Mouse (Mus musculus) heart, postnatal 0 days (tissue): ENCODE data around the gene Bcdin3d.

ENCODE experiments used
- CTCF ChIP-seq: IDR thresholded peaks from 2 replicates; pipeline ENCODE4 v1.5.1; 2016; ENCODE audit warnings: antibody characterized with exemption, control low read depth, low read depth
- EP300 ChIP-seq: IDR thresholded peaks from 2 replicates; pipeline ENCODE4 v1.6.1; 2016; ENCODE audit warnings: antibody characterized with exemption, low read depth

- TF ChIP-seq CTCF, result no peak
- no peak for TF ChIP-seq EP300
Observed at GRCm38 (mm10) chr15:99431063-99431462, 43.5 kb downstream of the Bcdin3d start.
